Mouse (Mus musculus) embryo, embryonic 10.5 days (tissue): ENCODE data around the gene Gabpb2.
"Not testable (repeated sequence)": the region's sequence is repeated elsewhere in the genome, so short reads cannot be mapped to it uniquely, and the experiment has no call there.

Source experiments
- DNase-seq: peaks from one replicate; pipeline ENCODE4 v3.0.0-alpha.2; 2015; ENCODE audit warnings: low spot score

Gabpb2 gene

DNA sequence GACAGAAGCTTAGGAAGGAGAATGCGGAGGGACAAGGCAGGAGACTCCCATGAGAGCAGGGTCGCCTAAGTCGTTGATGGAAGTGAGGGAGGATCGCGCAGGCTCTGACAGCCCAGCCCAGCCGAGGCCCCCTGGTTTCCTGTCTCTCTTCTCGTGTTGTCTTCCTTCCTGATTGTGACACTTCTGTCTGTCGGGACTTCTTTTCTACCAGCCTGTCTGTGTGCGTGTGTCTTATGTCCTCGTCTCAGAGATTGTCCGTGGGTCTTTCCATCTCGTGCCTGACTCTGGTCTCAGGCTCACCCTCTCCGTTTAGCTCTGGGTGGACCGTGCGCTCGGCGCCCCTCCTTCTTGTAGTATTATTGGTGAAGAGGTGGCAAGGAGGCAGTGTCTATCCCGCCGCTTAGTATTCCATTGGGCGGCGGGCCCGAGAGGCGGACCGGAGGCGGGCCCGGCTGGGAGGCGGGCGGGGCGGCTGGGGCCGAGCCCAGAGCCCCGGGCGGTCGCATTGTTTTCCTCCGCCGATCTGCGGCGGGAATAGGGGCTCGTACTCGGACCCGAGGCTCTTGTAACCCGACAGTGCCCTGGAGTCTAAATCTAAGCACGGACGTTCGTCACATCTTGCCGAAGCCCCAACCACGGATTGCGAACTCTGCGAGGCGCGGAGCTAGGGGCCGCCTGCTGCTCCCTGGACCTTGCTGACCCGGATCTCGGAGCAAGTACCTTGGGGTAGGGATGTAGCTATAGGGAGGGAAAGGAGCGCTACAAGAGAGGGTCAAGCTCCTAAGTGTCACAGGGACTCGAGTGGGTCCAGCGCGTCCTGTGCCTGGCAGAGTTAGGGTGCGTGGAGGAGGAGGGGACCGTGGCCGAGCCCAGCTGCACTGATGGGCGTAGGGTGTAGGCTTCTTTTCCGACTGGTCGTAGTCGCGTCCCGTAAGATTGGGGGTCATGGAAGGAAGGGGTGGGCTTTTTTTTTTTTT, 57.4 kb downstream of the Gabpb2 start, which contains the start of gene Sema6c:
Gene Sema6c, plus strand, starts transcription at position 471 of the 977 bp plus-strand sequence.
- DNase-seq: peak; percentile 95

DNA sequence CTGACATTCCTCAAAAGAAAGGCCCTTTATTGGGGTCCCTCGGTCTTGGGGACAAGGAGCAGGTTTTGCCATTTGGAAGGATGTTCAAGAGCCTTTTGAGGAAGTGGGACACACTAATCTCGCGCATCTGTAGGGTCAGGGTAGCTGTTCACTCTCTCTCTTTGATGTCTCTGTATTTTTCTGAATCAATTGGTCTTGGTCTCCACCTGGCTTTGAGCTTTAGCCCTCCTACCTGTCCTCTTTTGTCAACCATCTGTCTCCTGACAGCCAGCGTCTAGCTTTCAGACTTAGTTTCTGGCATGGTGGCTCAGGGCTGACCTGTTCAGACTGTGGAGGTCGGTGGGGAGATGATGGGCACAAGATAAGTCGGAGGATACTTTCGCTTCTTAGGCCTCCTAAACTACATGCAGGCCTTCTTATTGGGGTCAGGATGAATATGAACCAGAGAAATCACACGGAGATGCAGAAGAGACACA, 58.2 kb downstream of the Gabpb2 start:
- DNase-seq: peak; percentile 38

- no peak for DNase-seq
Measured at GRCm38 (mm10) chr3:95153874-95154273, 63.8 kb downstream of the Gabpb2 start.

GRCm38 (mm10) chr3:95147924-95148323, 69.8 kb downstream of the Gabpb2 start:
- peak; percentile 54 for DNase-seq

- peak; percentile 88 for DNase-seq
Measured at GRCm38 (mm10) chr3:95142617-95143011, 75.1 kb downstream of the Gabpb2 start.

DNA sequence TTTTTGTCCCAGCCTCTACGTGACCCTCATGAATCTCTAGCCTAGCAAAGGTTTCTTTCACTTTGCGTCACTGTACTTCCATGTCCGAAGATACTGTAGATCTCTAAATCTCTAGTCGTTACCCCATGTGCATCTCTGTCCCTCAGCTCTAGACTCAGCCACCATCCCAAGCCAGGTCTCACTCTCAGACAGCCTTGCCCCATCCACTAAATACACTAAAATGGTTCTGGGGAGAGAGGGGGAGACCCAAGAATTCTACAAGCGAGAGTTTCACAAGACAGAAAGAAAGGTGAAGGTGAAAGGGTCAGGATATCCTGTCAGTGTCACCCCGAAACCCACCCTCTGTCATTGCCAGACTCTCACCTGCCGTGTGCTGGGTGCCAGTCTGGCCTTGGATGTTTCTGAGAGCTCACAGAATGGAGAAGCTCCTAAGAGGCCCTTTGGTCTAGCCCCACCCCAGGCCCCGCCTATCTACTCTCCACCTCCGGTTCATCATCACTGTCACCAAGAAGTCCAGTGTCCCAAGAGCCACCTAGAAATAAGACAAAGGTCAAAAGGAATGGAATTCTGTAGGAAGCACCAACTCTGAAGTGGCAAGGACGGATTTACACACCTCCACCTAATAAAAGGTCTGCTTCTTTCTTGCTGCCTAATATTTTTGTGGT, 75.6 kb downstream of the Gabpb2 start, which contains the start of gene Tnfaip8l2:
Gene Tnfaip8l2, minus strand, starts transcription at position 409 of the 665 bp plus-strand sequence.
- no peak for DNase-seq

DNA sequence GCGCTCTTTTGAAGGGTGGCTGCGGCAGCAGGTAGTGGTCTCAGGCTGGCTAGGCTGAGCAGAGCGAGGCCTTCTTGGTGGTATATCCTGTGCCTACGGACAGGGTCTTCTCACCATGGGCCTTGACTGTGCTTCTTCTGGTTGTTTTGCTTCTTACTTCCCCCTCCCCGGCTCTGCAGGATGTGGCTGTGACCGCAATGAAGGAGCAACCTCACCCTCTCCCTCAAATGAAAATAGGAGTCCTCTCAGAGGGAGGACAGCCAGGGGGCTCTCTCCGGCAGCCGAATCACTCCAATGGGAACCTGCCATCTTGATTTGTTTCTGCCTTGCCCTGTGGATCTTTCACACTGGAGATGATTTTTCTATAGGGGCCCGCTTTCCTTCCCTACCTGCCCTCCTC, 76.2 kb downstream of the Gabpb2 start:
- DNase-seq: no peak

GRCm38 (mm10) chr3:95140795-95141194, 76.9 kb downstream of the Gabpb2 start:
- DNase-seq: no peak

DNA sequence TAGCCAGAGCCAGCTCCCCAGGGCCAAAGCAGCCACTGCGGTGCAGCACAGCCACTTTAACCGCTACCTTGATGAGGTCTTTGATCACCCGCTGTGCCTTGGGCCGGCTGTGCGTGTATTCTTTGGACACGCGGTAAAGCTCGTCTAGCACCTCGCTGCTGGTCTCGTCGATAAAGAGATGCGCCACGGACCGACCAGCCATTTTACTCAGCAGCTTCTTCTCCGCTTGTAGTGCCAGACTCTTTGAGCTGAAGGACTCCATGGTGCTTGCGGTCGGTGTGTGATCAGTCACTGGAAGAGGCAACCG, 77.5 kb downstream of the Gabpb2 start:
- no peak for DNase-seq

DNA sequence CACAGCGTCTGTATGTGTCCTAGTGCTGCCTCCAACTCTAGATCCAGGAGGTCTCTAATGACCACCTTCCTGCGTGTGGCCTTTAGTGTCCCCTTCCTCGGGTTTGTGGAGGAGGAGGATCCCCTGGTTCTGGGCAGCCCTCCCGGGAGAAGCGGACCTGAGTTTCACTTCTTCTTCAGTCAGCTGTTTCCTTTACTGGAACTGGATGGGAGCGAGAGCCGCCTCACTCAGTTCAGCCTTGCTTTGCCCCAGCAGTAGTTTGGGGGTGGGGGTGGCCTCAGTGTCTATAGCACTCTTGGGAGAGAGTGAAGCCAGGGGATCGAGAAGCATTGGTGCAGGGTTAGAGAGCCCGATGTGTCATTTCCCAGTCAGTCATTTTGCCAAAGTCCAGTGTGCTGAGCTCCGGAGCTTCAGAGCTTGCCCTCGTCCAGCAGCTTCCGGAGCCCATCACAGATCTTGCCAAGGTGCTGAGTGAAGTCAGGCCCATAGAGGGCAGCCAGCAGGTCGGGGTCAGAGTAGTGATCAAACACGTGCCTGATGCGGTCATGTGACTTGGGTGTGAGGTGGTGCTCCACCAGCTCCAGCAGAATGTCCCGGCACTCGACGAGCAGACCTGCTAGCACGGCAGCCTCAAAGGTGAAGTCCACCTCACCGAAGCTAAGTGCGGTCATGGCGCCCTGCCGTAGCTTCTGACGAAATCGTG, 78.0 kb downstream of the Gabpb2 start:
- no peak for DNase-seq

DNA sequence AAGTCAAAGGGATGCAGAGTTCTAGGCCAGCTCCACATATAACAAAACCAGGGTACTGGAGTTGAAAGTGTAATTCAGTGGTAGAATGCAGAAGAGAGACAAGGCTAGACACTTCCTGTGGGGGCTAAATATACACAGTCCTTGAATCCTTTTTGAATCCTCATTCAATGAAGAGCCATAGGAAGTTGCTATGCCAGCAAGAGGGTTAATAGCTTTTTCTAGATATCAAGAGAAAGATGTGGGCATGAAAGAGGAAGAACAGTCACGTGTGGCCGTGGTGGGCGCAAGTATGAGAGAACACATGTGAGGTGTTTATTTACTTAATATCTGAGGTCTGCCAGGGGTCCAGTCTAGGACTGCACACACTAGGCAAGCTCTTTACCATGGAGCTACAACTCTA, 81.4 kb downstream of the Gabpb2 start:
- no peak for DNase-seq

- DNase-seq: no peak
Measured at GRCm38 (mm10) chr3:95135433-95136052, 82.2 kb downstream of the Gabpb2 start.

DNA sequence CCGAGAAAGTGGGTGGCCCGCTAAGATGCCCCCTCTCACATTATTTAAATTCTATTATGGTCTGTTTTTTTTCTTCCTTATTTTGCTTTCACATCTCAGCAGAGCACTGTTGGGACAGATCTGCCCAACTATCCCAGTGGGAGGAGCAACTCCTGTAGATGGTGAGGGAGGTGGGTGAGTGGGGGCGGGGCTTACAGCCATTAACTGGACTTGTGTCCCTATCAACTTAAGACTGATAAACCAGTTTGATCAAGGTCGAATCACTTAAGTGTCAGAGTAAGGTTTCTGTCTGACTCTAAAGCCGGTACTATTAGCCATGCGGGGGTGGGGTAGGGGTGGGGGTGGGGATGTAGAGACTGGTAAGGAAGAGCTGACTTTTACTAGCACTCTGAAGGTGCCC, 82.7 kb downstream of the Gabpb2 start:
- DNase-seq: peak; percentile 40

DNA sequence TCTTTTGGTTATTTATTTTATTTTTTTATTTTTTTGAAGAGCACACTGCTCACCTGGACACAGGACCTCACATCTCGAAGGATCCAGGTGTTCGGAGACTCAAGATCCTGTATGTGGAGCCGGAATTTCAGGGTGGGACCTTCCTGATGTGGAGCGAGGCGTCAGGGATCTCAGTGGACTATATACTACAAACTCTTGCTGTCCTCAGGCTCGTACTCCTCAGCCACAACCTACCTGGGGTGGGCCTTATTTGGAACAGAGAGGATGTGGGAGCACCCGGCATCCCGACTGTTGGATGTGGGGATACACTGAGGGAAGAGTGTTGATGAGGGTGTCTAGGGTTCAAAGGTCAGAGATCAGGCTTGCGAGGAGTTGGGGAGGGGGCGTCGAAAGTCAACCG, 83.6 kb downstream of the Gabpb2 start:
- not testable (repeated sequence) for DNase-seq

GRCm38 (mm10) chr3:95133680-95134101, 84.0 kb downstream of the Gabpb2 start, which contains the start of the genes Scnm1 and Lysmd1:
TSS of gene Scnm1 (minus strand) at chr3:95134011.
TSS of gene Lysmd1 (plus strand) at chr3:95134088.
- DNase-seq: peak; percentile 97

- no peak for DNase-seq
Measured at GRCm38 (mm10) chr3:95133176-95133575, 84.5 kb downstream of the Gabpb2 start.

GRCm38 (mm10) chr3:95132389-95132788, 85.3 kb downstream of the Gabpb2 start:
- not testable (repeated sequence) for DNase-seq
